Mouse (Mus musculus) embryo, embryonic 9.5 days (tissue): Measurements from ENCODE around the gene Clps.
"Not testable (repeated sequence)": the region's sequence is repeated elsewhere in the genome, so short reads cannot be mapped to it uniquely, and the experiment has no call there.

Experiments used
- DNase-seq: peaks from one replicate; pipeline ENCODE4 v3.0.0-alpha.2; 2017; ENCODE audit errors: extremely low spot score

Gene Clps

DNA sequence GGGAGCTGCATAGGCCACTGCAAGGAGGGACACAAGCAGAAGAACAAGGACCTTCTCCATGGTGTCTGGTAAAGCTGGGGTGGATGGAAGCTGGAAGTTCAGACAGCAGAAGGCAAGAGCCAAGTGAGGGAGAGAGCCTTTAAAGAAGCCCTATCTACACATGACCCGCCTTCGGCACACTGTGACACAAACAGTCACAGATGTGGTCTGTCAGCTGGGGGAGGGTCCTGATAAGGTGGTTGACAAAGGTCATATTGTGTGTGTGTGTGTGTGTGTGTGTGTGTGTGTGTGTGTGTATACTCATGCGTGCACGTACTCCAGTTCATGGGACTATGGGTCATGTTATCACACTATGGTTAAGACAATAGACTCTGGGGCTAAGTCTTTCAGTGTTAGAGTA lies at the start of gene Clps:
TSS of gene Clps (minus strand) at position 169 of the 400 bp plus-strand sequence.
- DNase-seq = no peak

DNA sequence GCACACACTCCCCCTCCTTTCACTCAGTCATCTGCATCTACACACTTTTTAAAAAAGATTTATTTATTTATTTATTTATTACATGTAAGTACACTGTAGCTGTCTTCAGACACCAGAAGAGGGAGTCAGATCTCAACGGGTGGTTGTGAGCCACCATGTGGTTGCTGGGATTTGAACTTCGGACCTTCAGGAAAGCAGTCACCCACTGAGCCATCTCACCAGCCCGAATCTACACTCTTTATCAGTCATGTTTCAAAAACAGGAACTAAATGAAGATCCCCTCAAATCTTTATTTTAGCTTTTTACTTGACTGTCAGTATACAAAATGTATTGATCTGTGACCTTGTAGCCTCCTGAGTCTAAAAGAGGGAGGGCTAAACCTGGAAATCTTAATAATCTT lies 49.0 kb upstream of the Clps start:
- no peak for DNase-seq

DNA sequence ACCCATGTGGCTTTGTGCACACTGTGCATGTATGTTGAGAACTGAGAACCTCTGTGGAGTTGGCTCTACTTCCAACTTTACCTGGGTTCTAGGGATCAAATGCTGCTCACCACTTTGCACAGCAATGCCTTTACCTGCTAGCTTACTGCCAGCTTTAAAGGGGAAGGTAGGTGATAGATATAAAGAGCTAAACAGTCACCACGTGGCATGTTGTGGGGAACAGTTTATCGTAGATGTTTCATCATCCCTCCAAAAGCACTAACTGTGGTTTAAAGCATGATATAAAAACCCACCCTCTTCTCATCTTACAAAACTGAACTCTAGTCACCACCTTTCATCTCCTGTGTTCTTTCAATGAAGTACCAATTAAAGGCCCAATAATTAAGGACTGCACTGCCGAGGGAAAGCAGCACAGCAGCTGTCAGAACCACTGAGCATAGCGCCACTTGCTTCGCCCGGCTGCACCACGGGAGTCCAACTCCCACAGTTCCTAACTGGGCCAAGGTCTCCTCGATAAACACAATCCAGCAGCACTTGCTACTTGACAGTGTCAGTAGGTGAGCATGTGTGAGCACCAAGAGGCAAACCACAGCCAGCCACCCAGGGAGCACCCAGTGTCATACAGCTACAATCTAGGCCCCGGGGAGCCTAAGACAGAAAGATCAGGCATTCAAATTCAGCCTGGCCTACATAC lies 41.1 kb upstream of the Clps start:
- no peak for DNase-seq

DNA sequence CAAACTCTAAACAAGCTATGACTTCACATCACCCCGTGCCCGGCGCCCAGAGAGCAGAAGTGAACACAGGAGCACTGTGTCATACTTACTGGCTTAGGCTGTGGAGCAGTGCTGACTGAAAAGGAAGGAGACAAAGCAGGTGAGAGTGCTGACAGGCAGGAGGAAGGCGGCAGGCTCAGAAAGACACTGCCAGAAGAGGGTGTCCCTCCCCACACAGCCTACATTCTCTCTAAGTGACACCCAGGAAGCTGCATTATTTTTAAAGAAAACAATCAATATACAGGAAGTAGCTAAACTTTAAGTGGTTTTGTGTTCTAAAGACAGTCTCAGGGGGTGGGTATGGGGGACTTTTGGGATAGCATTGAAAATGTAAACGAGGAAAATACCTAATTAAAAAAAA lies 40.2 kb upstream of the Clps start:
- DNase-seq = no peak

GRCm38 (mm10) chr17:28593965-28594364 lies 33.4 kb upstream of the Clps start:
- DNase-seq = no peak

DNA sequence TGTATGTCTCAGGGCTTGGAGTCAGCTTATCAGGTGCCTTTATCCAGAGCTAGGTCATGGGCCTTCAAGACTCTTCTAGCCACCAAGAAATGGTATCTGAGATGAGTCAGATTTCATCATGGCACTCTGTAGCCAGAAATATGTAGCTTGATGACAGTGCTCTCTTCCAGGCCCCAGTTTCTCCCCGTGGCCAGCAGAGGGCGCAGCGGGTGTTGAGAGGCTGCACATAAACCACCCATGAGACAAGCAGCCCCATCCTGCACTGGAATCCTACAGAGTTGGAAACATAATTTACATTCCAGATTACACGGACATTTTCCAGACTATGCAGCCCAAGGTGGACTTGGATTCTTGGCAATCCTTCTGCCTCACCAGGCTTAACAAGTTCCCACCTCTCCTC lies 32.4 kb upstream of the Clps start:
- peak; percentile 72 for DNase-seq

DNA sequence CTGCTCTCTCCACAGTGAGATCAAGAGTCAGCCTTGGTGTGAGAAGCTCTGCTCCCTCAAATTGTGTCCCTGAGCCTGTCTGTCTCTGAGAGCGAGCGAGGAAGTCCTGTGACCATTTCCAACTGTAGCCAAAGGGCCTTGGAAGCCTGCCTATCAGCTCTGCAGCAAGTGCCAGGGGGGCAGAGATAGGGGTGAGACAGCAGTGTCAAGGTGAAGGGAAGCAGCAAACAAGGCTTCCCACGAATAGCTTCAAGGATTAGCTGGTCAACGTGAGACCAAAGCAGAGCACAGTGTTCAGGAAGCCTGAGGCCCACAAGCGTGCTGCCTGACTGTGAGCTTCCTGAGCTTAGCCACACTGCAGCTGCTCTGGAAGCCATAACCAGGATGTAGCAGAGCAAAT lies 30.9 kb upstream of the Clps start:
- no peak for DNase-seq

DNA sequence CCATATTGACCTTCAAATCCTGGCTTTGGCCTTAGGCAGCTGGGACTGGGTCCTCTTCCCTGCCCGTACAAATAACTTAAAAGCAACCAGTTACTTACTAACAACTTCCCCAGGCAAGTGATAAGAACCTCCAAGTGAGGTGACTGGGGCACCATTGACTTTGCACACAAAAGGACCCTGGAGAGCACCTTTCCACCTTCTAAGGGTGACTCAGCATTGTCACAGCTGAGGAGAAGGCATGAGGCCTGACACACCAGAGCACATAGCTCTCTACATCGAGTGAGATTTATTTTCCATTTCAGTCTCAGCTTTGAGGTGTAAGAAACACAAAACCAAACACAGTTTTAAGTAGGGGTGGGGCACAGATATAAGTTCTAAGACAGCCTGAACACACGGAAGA lies 30.0 kb upstream of the Clps start:
- no peak for DNase-seq

- DNase-seq = no peak
Observed at GRCm38 (mm10) chr17:28588591-28588990, 28.0 kb upstream of the Clps start.

DNA sequence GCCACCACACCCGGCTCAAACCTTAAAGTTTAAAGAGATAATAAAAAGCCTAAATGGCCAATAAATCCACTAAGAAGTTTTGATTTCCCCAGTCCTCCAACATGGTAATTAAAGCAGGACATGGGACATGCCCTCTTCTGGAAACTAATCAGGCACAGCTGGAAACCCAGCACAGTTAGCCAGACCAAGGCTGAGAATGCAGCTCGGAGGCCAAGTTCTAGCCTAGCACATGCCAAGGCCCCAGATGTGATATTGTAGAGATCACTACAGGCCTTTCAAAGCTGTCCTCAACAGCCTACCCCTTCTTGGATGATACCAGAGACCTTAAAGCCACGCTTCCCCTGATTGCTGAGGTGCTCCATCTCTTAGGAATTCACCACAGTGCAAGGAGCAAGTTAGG lies 25.9 kb upstream of the Clps start:
- DNase-seq = no peak

- DNase-seq = no peak
Observed at GRCm38 (mm10) chr17:28581056-28581455, 20.5 kb upstream of the Clps start.

- DNase-seq = peak; percentile 67
Observed at GRCm38 (mm10) chr17:28580396-28580795, 19.8 kb upstream of the Clps start.

GRCm38 (mm10) chr17:28575244-28576125 lies 14.9 kb upstream of the Clps start, which contains the start of gene Lhfpl5:
Gene Lhfpl5, plus strand, starts transcription at chr17:28575641.
- DNase-seq = peak; percentile 84

- no peak for DNase-seq
Observed at GRCm38 (mm10) chr17:28572941-28573340, 12.4 kb upstream of the Clps start.

DNA sequence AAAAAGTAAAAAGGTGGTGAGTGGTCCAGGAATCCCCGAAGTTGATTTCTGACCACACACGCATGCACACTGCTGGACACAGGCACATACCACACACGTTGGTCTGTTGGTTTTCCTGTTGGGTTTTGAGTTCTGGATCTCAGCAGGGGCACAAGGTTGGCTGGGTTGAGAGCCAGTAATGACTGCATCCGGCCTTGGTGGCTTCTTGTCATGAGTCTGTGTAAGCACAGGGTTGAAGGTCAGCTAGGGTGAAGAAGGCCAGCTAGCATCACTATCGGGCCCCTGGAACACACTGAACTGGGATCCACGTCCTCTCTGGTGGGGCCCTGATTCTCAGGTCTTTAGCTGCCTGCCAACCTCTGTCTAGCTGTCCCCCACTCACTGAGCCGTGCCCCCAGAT lies 12.0 kb upstream of the Clps start:
- DNase-seq = no peak

GRCm38 (mm10) chr17:28571868-28572267 lies 11.3 kb upstream of the Clps start:
- no peak for DNase-seq

DNA sequence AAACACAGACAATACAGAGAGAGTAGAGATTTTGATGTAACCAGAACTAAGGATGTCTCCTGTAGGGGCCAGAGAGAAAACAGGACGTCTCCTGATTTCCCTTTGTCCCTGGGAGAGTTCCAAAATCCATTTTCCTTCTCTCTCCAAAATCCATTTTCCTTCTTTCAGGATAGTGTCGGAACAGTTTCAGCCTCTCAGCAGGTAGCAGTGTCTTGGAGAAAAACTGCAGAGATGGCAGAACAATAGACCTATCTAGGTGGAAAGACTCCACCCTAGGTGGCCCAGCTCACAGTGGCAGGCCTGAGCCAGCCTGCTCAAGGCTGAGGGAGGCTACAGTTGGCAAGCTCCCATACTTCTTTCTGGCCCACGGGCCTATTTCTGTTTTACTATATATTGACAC lies 7.0 kb upstream of the Clps start:
- no peak for DNase-seq

GRCm38 (mm10) chr17:28565181-28565580 lies 4.6 kb upstream of the Clps start:
- no peak for DNase-seq

DNA sequence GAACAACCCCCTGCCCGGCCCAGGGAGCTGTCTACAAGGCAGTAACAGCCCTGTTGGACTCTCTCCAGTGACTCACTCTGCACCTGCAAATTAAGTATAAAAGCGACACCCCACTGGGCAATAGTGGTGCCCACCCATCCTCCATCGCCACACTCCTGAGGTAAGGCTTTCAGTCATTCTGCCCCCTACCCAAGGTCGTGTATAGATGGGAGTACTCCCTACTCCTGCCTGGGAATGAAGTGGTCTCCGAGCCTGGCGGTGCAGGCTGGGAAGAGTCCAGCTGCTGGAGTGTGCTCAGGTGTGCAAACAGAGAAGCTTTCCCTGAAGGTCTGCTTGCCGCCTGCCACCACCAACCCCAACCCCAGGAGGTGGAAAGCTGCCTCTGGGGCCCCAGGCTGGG lies 1.0 kb upstream of the Clps start:
- no peak for DNase-seq

- no peak for DNase-seq
Observed at GRCm38 (mm10) chr17:28557772-28558171, 2.8 kb downstream of the Clps start.

DNA sequence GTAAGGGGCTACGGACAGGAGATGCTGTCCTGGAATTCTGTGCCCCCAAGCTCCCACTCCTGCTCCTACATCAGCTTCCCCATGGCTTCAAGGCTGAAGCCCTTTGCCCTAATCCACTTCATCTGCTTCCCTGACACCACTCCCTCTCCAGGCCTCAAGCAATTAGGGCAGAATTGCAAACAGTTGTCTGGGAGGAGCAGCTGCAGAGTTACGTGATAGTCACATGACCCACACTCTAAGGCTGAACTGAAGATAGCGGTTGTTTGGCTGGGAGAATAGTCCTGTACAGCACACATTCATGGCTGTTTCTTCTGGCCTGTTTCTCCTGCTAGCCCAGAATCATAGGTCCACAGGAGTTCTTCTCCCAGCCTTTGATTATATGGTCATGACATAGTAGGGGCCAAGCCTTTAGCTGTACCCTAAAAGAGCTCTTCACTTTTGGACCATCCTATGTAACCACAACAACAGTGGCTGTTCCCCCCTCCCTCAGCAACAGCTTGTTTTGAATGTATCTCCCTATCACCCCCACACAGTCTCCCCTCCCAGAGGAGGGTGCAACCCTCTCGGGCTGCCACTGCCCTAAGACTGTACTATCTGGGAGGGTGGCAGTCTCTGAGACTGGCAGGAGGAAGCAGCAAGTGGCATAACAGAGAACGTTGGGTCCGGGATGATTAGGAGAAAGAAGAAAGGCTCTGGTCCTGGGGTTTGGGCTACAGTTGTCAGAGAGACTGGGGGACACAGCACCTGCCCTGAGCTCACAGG lies 3.8 kb downstream of the Clps start:
- DNase-seq = no peak

- not testable (repeated sequence) for DNase-seq
Observed at GRCm38 (mm10) chr17:28554021-28554420, 6.5 kb downstream of the Clps start.
